Mouse (Mus musculus) liver, embryonic 12.5 days (tissue): ENCODE measurements around the gene Auts2. TPM values are rescaled to one million over a fixed set of nuclear protein-coding genes. Genes with fewer than 3 reads are reported as not detected.

Experiments
- ATAC-seq: fragments of 200-750 bp; cut with Nextera tagmentation; 2 replicates; pipeline ENCODE4 v1.8.0; 2017; ENCODE audit warnings: moderate number of reproducible peaks, mild to moderate bottlenecking, moderate library complexity
- H3K27ac ChIP-seq: fragments of 300-500 bp; sonication (generic); 2 replicates; pipeline ENCODE4 v1.5.1; 2016; ENCODE audit warnings: mild to moderate bottlenecking
- H3K27me3 ChIP-seq: fragments of 300-500 bp; sonication (generic); replicated peaks from 2 replicates; pipeline ENCODE4 v1.6.1; 2016; ENCODE audit warnings: mild to moderate bottlenecking, moderate library complexity
- H3K36me3 ChIP-seq: fragments of 300-500 bp; sonication (generic); 2 replicates; pipeline ENCODE4 v1.6.1; 2016; ENCODE audit warnings: mild to moderate bottlenecking, moderate library complexity
- H3K4me1 ChIP-seq: fragments of 300-500 bp; sonication (generic); 2 replicates; pipeline ENCODE4 v1.6.1; 2016
- H3K4me2 ChIP-seq: fragments of 300-500 bp; sonication (generic); 2 replicates; pipeline ENCODE4 v1.6.1; 2016; ENCODE audit warnings: mild to moderate bottlenecking, moderate library complexity
- H3K4me3 ChIP-seq: fragments of 300-500 bp; sonication (generic); 2 replicates; pipeline ENCODE4 v1.5.1; 2016; ENCODE audit warnings: mild to moderate bottlenecking, moderate library complexity
- H3K9ac ChIP-seq: fragments of 300-500 bp; sonication (generic); 2 replicates; pipeline ENCODE4 v1.6.1; 2016; ENCODE audit warnings: mild to moderate bottlenecking, moderate library complexity
- H3K9me3 ChIP-seq: fragments of 300-500 bp; sonication (generic); replicated peaks from 2 replicates; pipeline ENCODE4 v1.6.1; 2016; ENCODE audit warnings: mild to moderate bottlenecking, moderate library complexity
- WGBS: fragments of 180-500 bp; shearing (Covaris S2); methylation state at CpG from one replicate; pipeline ENCODE4 v1.1.7; 2016; ENCODE audit not compliant: insufficient replicate concordance; 5-methylcytosine and 5-hydroxymethylcytosine counted together
- polyA plus RNA-seq: library from polyadenylated mRNA; unstranded; fragments of >200 nt; fragmentation: Nextera tagmentation; extraction: Ambion mirVana; gene quantifications from 2 replicates; pipeline ENCODE4 v1.2.1, GENCODE M21; 2016

The Auts2 gene
- polyA plus RNA-seq, 1 experiment from 2014 or later: 4.4 TPM

- no peaks in the 10 kb centered on the region for H3K27me3 ChIP-seq
- peaks cover 9% of the 10 kb centered on the region; the same call in 1 of the 2 replicates for H3K4me1 ChIP-seq
- ATAC-seq: no peak
- no peaks in the 10 kb centered on the region for H3K36me3 ChIP-seq
- H3K27ac ChIP-seq: no peak overlapping the region
- 46% methylated on average over 8 of the region's 8 CpGs for WGBS
- no peak overlapping the region for H3K9ac ChIP-seq
- no peak overlapping the region for H3K4me2 ChIP-seq
- H3K4me3 ChIP-seq: no peak overlapping the region
- no peaks in the 10 kb centered on the region for H3K9me3 ChIP-seq
Observed at GRCm38 (mm10) chr5:132437994-132438393, 105.2 kb downstream of the Auts2 start.

- H3K4me3 ChIP-seq: no peak overlapping the region
- no peaks in the 10 kb centered on the region for H3K9me3 ChIP-seq
- H3K4me2 ChIP-seq: no peak overlapping the region
- H3K27ac ChIP-seq: no peak overlapping the region
- H3K9ac ChIP-seq: no peak overlapping the region
- H3K27me3 ChIP-seq: no peaks in the 10 kb centered on the region
- peaks cover 9% of the 10 kb centered on the region; the same call in 1 of the 2 replicates for H3K4me1 ChIP-seq
- 79% methylated on average over 8 of the region's 8 CpGs for WGBS
- no peak for ATAC-seq
- H3K36me3 ChIP-seq: no peaks in the 10 kb centered on the region
Observed at GRCm38 (mm10) chr5:132437478-132437877, 105.7 kb downstream of the Auts2 start.

- H3K27ac ChIP-seq: no peak overlapping the region
- no peaks in the 10 kb centered on the region for H3K27me3 ChIP-seq
- WGBS: 52% methylated on average over 1 of the region's 1 CpGs
- ATAC-seq: no peak
- H3K9me3 ChIP-seq: no peaks in the 10 kb centered on the region
- H3K36me3 ChIP-seq: no peaks in the 10 kb centered on the region
- H3K4me1 ChIP-seq: peaks cover 9% of the 10 kb centered on the region; the same call in 1 of the 2 replicates
- no peak overlapping the region for H3K4me2 ChIP-seq
- H3K9ac ChIP-seq: no peak overlapping the region
- no peak overlapping the region for H3K4me3 ChIP-seq
Observed at GRCm38 (mm10) chr5:132436901-132437300, 106.2 kb downstream of the Auts2 start.

- Histone ChIP-seq H3K27ac (no peak overlapping the region), H3K27me3 (no peaks in the 10 kb centered on the region), H3K4me1 (peaks cover 9% of the 10 kb centered on the region; the same call in 1 of the 2 replicates), H3K9me3 (no peaks in the 10 kb centered on the region), H3K4me2 (no peak overlapping the region), H3K4me3 (no peak overlapping the region), H3K9ac (no peak overlapping the region), H3K36me3 (no peaks in the 10 kb centered on the region)
- WGBS: 75% methylated on average over 2 of the region's 2 CpGs
- ATAC-seq: no peak
Observed at GRCm38 (mm10) chr5:132436473-132436872, 106.7 kb downstream of the Auts2 start.

- Histone ChIP-seq H3K4me1 (peaks cover 9% of the 10 kb centered on the region; the same call in 1 of the 2 replicates), H3K4me2 (no peak overlapping the region), H3K27me3 (no peaks in the 10 kb centered on the region), H3K9me3 (no peaks in the 10 kb centered on the region), H3K36me3 (no peaks in the 10 kb centered on the region), H3K27ac (no peak overlapping the region), H3K4me3 (no peak overlapping the region), H3K9ac (no peak overlapping the region)
- no peak for ATAC-seq
- WGBS: 75% methylated on average over 5 of the region's 5 CpGs
Observed at GRCm38 (mm10) chr5:132435401-132435800, 107.7 kb downstream of the Auts2 start.

- no peak for ATAC-seq
- Histone ChIP-seq H3K27me3 (no peaks in the 10 kb centered on the region), H3K4me1 (peaks cover 9% of the 10 kb centered on the region; the same call in 1 of the 2 replicates), H3K9ac (no peak overlapping the region), H3K4me2 (no peak overlapping the region), H3K9me3 (no peaks in the 10 kb centered on the region), H3K27ac (no peak overlapping the region), H3K36me3 (no peaks in the 10 kb centered on the region), H3K4me3 (no peak overlapping the region)
- WGBS: 37% methylated on average over 6 of the region's 6 CpGs
Observed at GRCm38 (mm10) chr5:132433377-132434115, 109.6 kb downstream of the Auts2 start.

- H3K27ac ChIP-seq: no peak overlapping the region
- no peaks in the 10 kb centered on the region for H3K36me3 ChIP-seq
- H3K9me3 ChIP-seq: no peaks in the 10 kb centered on the region
- WGBS: 58% methylated on average over 3 of the region's 3 CpGs
- ATAC-seq: no peak
- no peak overlapping the region for H3K9ac ChIP-seq
- H3K4me1 ChIP-seq: peaks cover 6% of the 10 kb centered on the region; the same call in 1 of the 2 replicates
- no peak overlapping the region for H3K4me3 ChIP-seq
- no peak overlapping the region for H3K4me2 ChIP-seq
- no peaks in the 10 kb centered on the region for H3K27me3 ChIP-seq
Observed at GRCm38 (mm10) chr5:132429363-132429762, 113.8 kb downstream of the Auts2 start.

- Histone ChIP-seq H3K27me3 (no peaks in the 10 kb centered on the region), H3K36me3 (no peaks in the 10 kb centered on the region), H3K27ac (no peak overlapping the region), H3K4me2 (no peak overlapping the region), H3K9ac (no peak overlapping the region), H3K9me3 (no peaks in the 10 kb centered on the region), H3K4me1 (no peaks in the 10 kb centered on the region), H3K4me3 (no peak overlapping the region)
- 74% methylated on average over 3 of the region's 3 CpGs for WGBS
- ATAC-seq: no peak
Observed at GRCm38 (mm10) chr5:132426342-132426741, 116.8 kb downstream of the Auts2 start.

GRCm38 (mm10) chr5:132425792-132426309, 117.3 kb downstream of the Auts2 start:
- no peak overlapping the region for H3K4me2 ChIP-seq
- H3K36me3 ChIP-seq: no peaks in the 10 kb centered on the region
- ATAC-seq: no peak
- H3K27me3 ChIP-seq: no peaks in the 10 kb centered on the region
- WGBS: 67% methylated on average over 6 of the region's 6 CpGs
- H3K4me3 ChIP-seq: no peak overlapping the region
- no peak overlapping the region for H3K9ac ChIP-seq
- no peak overlapping the region for H3K27ac ChIP-seq
- H3K9me3 ChIP-seq: no peaks in the 10 kb centered on the region
- H3K4me1 ChIP-seq: no peaks in the 10 kb centered on the region

- Histone ChIP-seq H3K4me2 (no peak overlapping the region), H3K4me1 (peaks cover 3% of the 10 kb centered on the region; the same call in 1 of the 2 replicates), H3K27me3 (no peaks in the 10 kb centered on the region), H3K36me3 (no peaks in the 10 kb centered on the region), H3K9ac (no peak overlapping the region), H3K9me3 (no peaks in the 10 kb centered on the region), H3K4me3 (no peak overlapping the region), H3K27ac (no peak overlapping the region)
- WGBS: 65% methylated on average over 4 of the region's 4 CpGs
- no peak for ATAC-seq
Observed at GRCm38 (mm10) chr5:132410338-132410852, 132.7 kb downstream of the Auts2 start.

- Histone ChIP-seq H3K9ac (no peak overlapping the region), H3K4me2 (no peak overlapping the region), H3K27me3 (no peaks in the 10 kb centered on the region), H3K36me3 (no peaks in the 10 kb centered on the region), H3K27ac (no peak overlapping the region), H3K4me3 (no peak overlapping the region), H3K4me1 (peaks cover 6% of the 10 kb centered on the region; the same call in 1 of the 2 replicates), H3K9me3 (no peaks in the 10 kb centered on the region)
- WGBS: 56% methylated on average over 2 of the region's 2 CpGs
- ATAC-seq: no peak
Observed at GRCm38 (mm10) chr5:132408892-132409575, 134.1 kb downstream of the Auts2 start.

GRCm38 (mm10) chr5:132400556-132400955, 142.6 kb downstream of the Auts2 start:
- no peaks in the 10 kb centered on the region for H3K9me3 ChIP-seq

More at GRCm38 (mm10) chr5:132400556-132400955, 142.6 kb downstream of the Auts2 start:
- no peak overlapping the region for H3K4me3 ChIP-seq
- 79% methylated on average over 10 of the region's 10 CpGs for WGBS
- H3K9ac ChIP-seq: no peak overlapping the region
- no peaks in the 10 kb centered on the region for H3K36me3 ChIP-seq
- no peaks in the 10 kb centered on the region for H3K27me3 ChIP-seq
- ATAC-seq: no peak
- H3K27ac ChIP-seq: no peak overlapping the region
- H3K4me2 ChIP-seq: no peak overlapping the region
- peaks cover 21% of the 10 kb centered on the region for H3K4me1 ChIP-seq
